ENCODE assay signal across 23 mouse cellular contexts in genomic region chr16:94454146-94454545, GRCm38 (mm10).
DNase-seq lines count a peak whose midpoint lies in the region; ATAC-seq lines count a peak whose summit lies in the region.
"Had no signal": no experiment of that assay in that cellular context is flagged by ENCODE, and none has a peak within 500 bp of the region (broad histone marks: within the 10 kb centered on the region; RNA-seq: fewer than 3 reads in every experiment).

No protein-coding gene starts in this region.

- no peak overlapping the region for H3K4me3 ChIP-seq in midbrain, embryonic 15.5 days
- no peak overlapping the region for H3K4me3 ChIP-seq in midbrain, embryonic 10.5 days
- H3K4me3 ChIP-seq: embryonic facial prominence, embryonic 13.5 days; forebrain, embryonic 12.5 days; heart, embryonic 10.5 days; hindbrain, embryonic 12.5 days had no signal

- WGBS in midbrain, embryonic 15.5 days = 65% methylated on average over 4 of the region's 4 CpGs
- WGBS in midbrain, embryonic 10.5 days = 83% methylated on average over 4 of the region's 4 CpGs

- H3K9ac ChIP-seq in midbrain, embryonic 15.5 days = no peak overlapping the region
- H3K9ac ChIP-seq: embryonic facial prominence, embryonic 13.5 days; forebrain, embryonic 12.5 days; hindbrain, embryonic 12.5 days had no signal

- no peaks in the 10 kb centered on the region for H3K27me3 ChIP-seq in midbrain, embryonic 15.5 days (replicated peaks)
- H3K27me3 ChIP-seq in midbrain, embryonic 10.5 days (ENCODE audit: low read depth, poor library complexity, severe bottlenecking) = no peaks in the 10 kb centered on the region
- H3K27me3 ChIP-seq: CH12.LX; embryonic facial prominence, embryonic 13.5 days; forebrain, embryonic 12.5 days; hindbrain, embryonic 12.5 days; Patski had no signal

- H3K4me1 ChIP-seq in midbrain, embryonic 15.5 days = no peaks in the 10 kb centered on the region
- H3K4me1 ChIP-seq in midbrain, embryonic 10.5 days = no peaks in the 10 kb centered on the region
- H3K4me1 ChIP-seq: embryonic facial prominence, embryonic 13.5 days; forebrain, embryonic 12.5 days; heart, embryonic 10.5 days; hindbrain, embryonic 12.5 days had no signal

- peak; percentile 52; the same call in 1 of the 2 replicates for ATAC-seq in midbrain, embryonic 15.5 days (replicated peaks)
- ATAC-seq: forebrain, embryonic 16.5 days; hindbrain, embryonic 16.5 days; Patski had no signal

- no peak overlapping the region for H3K4me2 ChIP-seq in midbrain, embryonic 15.5 days
- H3K4me2 ChIP-seq: embryonic facial prominence, embryonic 13.5 days; forebrain, embryonic 12.5 days; hindbrain, embryonic 12.5 days had no signal

- H3K27ac ChIP-seq in midbrain, embryonic 15.5 days = no peak overlapping the region
- no peak overlapping the region for H3K27ac ChIP-seq in midbrain, embryonic 10.5 days (replicated peaks)
- H3K27ac ChIP-seq: embryonic facial prominence, embryonic 13.5 days; forebrain, embryonic 12.5 days; heart, embryonic 10.5 days; hindbrain, embryonic 12.5 days had no signal

- no peaks in the 10 kb centered on the region for H3K9me3 ChIP-seq in midbrain, embryonic 15.5 days
- H3K9me3 ChIP-seq in midbrain, embryonic 10.5 days (replicated peaks) = no peaks in the 10 kb centered on the region
- H3K9me3 ChIP-seq: embryonic facial prominence, embryonic 13.5 days; forebrain, embryonic 12.5 days; heart, embryonic 10.5 days; hindbrain, embryonic 12.5 days had no signal

- H3K36me3 ChIP-seq in midbrain, embryonic 15.5 days (replicated peaks) = peaks cover 75% of the 10 kb centered on the region
- H3K36me3 ChIP-seq in midbrain, embryonic 10.5 days = peaks cover 99% of the 10 kb centered on the region

- no peak for DNase-seq in midbrain, embryonic 10.5 days (ENCODE audit: low spot score)
- peak; percentile 49 for DNase-seq in T-cell, adult 2 months (ENCODE audit: low spot score)
- DNase-seq in brain, adult 2 months (ENCODE audit: low read depth, low spot score) = peak; percentile 36
- DNase-seq in lung, postnatal 10 days = no peak
- no peak for DNase-seq in lung, postnatal 14 days
- DNase-seq: adrenal gland, adult 2 months; adrenal gland, postnatal 25 days; cerebellum, adult 11-12 months; cerebellum, adult 9-10 months; cerebellum, postnatal 25 days; gastrocnemius, postnatal 10 days; heart, adult 18-20 months; heart, postnatal 10 days; heart, postnatal 4 days had no signal

Comparison
In these comparisons a context has a peak if more than half of its experiments do, and no peak if none do; other contexts are left out.
1. DNase-seq: peak in T-cell, adult 2 months (single experiment) and brain, adult 2 months (single experiment); none in midbrain, embryonic 10.5 days (single experiment), lung, postnatal 10 days (single experiment) and lung, postnatal 14 days (single experiment).